Mouse (Mus musculus): ENCODE measurements around the gene Cdkl2. TPM values are rescaled to one million over a fixed set of nuclear protein-coding genes. Genes with fewer than 3 reads are reported as not detected.

Cdkl2 gene
- polyA plus RNA-seq, 1 experiment from 2014 or later = 0.35 TPM

DNA sequence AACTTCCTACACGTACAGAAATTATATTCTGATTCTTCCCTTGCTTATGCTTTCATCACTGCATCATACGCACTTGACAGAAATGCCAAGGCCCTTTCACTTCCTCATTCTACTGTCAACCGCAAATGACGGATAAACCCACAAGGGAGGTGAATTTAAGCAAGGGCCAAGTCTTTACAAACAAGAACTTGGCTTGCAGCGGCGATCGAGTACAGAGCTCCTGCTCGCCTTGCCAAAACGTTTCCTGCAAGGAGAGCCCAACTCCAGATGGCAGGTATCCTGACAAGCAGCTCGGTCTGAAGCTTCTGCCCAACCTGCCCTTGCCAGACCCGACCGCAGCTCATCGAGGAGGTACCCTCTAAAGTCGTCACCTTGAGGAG is 81.4 kb downstream of the Cdkl2 start:
- WGBS (ENCODE audit: insufficient replicate concordance) = under 1% methylated on average over 14 of the region's 14 CpGs
- H3K27me3 ChIP-seq (replicated peaks) = no peaks in the 10 kb centered on the region
- peak overlapping the region; percentile 96 for H3K27ac ChIP-seq
- peak overlapping the region; percentile 87 for H3K9ac ChIP-seq
- peak overlapping the region; percentile 80 for H3K4me3 ChIP-seq
- ATAC-seq = no peak
- H3K36me3 ChIP-seq = peaks cover 23% of the 10 kb centered on the region
- H3K4me2 ChIP-seq = peak overlapping the region; percentile 76
- H3K9me3 ChIP-seq (replicated peaks) = no peaks in the 10 kb centered on the region
- peaks cover 56% of the 10 kb centered on the region for H3K4me1 ChIP-seq

- Histone ChIP-seq H3K27ac (peak overlapping the region; percentile 96), H3K4me3 (peak overlapping the region; percentile 80), H3K9me3 (replicated peaks) (no peaks in the 10 kb centered on the region), H3K9ac (peak overlapping the region; percentile 87), H3K27me3 (replicated peaks) (no peaks in the 10 kb centered on the region), H3K4me2 (peak overlapping the region; percentile 76), H3K4me1 (peaks cover 58% of the 10 kb centered on the region), H3K36me3 (peaks cover 32% of the 10 kb centered on the region)
- no peak for ATAC-seq
- 58% methylated on average over 1 of the region's 1 CpGs for WGBS (ENCODE audit: insufficient replicate concordance)
Measured at GRCm38 (mm10) chr5:91961370-91961769, 82.3 kb downstream of the Cdkl2 start.

DNA sequence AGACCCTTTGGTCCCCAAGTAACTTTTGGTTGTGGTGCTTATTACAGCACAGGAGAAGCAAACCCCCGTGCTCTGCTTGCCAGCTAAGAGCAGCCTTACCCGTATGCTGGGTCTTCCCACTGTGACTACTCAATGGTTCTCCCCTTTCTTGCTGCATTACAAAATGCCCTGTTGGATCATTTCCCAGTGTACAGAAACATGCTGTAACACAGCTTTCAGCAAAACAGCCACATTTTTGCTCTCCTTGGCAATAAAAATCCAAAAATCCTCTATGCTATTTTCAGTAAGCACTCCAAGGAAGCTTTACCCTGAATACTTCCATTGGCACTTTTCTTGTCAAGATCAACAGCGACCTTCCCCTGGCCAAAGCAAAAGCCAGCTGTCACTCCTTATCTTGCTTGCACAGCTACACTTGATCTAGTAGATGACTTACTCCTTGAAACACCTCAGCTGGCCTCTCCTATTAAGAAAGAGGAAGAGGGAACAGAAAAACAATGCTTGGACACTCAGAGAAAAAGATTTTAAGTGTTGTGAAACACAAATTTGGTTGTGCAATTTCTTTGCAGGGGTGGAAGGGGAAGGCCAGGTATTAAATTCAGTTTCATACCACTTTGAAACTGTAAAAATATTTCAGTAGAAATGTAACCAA is 83.0 kb downstream of the Cdkl2 start:
- Histone ChIP-seq H3K27me3 (replicated peaks) (no peaks in the 10 kb centered on the region), H3K27ac (peak overlapping the region; percentile 96), H3K4me2 (peak overlapping the region; percentile 76), H3K4me3 (peak overlapping the region; percentile 80), H3K4me1 (peaks cover 58% of the 10 kb centered on the region), H3K36me3 (peaks cover 35% of the 10 kb centered on the region), H3K9ac (peak overlapping the region; percentile 87), H3K9me3 (replicated peaks) (no peaks in the 10 kb centered on the region)
- ATAC-seq = peak; percentile 69
- WGBS (ENCODE audit: insufficient replicate concordance) = 26% methylated on average over 3 of the region's 3 CpGs

DNA sequence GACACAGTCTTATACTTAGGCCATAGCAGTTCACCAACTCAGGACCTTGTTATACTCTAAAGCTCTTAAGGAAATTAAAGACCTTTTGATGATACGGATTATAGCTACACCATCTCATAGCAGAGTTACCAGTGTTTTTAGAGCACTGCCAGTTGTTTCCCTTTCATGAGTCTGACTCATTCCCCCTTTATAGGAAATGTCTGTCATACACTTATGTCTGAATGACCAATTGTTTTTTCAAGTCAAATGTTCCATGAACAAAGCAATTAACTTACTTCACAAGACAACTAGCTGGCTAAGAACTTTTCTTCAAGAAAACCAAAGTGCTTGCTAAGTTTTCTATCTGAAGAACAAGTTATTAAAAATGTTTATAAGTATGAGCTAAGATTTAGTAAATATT is 83.7 kb downstream of the Cdkl2 start:
- Histone ChIP-seq H3K9ac (peak overlapping the region; percentile 87), H3K4me2 (peak overlapping the region; percentile 76), H3K36me3 (peaks cover 35% of the 10 kb centered on the region), H3K9me3 (replicated peaks) (no peaks in the 10 kb centered on the region), H3K27me3 (replicated peaks) (no peaks in the 10 kb centered on the region), H3K4me1 (peaks cover 58% of the 10 kb centered on the region), H3K27ac (peak overlapping the region; percentile 96), H3K4me3 (peak overlapping the region; percentile 80)
- 84% methylated on average over 1 of the region's 1 CpGs for WGBS (ENCODE audit: insufficient replicate concordance)
- ATAC-seq = no peak

DNA sequence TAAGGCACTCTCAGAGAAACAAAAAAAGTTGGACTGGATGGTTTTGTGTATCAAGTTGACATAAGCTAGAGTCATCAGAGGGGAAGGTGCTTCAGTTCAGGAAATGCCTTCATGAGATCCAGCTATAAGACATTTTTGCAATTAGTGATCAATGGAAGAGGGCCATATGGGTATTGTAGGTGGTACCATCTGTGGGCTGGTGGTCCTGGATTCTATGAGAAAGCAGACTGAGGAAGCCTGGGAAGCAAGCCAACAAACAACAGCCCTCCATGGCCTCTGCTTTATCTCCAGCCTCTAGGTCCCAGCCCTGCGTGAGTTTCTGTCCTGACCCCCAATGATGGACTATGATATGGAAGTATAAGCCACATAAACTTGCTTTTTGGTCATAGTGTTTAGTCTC is 84.6 kb downstream of the Cdkl2 start:
- H3K4me3 ChIP-seq = no peak overlapping the region
- no peak for ATAC-seq
- H3K4me2 ChIP-seq = peak overlapping the region; percentile 33
- H3K9ac ChIP-seq = no peak overlapping the region
- 39% methylated on average over 1 of the region's 1 CpGs for WGBS (ENCODE audit: insufficient replicate concordance)
- H3K4me1 ChIP-seq = peaks cover 56% of the 10 kb centered on the region
- H3K9me3 ChIP-seq (replicated peaks) = no peaks in the 10 kb centered on the region
- H3K36me3 ChIP-seq = peaks cover 44% of the 10 kb centered on the region
- H3K27me3 ChIP-seq (replicated peaks) = no peaks in the 10 kb centered on the region
- H3K27ac ChIP-seq = peak overlapping the region; percentile 47

DNA sequence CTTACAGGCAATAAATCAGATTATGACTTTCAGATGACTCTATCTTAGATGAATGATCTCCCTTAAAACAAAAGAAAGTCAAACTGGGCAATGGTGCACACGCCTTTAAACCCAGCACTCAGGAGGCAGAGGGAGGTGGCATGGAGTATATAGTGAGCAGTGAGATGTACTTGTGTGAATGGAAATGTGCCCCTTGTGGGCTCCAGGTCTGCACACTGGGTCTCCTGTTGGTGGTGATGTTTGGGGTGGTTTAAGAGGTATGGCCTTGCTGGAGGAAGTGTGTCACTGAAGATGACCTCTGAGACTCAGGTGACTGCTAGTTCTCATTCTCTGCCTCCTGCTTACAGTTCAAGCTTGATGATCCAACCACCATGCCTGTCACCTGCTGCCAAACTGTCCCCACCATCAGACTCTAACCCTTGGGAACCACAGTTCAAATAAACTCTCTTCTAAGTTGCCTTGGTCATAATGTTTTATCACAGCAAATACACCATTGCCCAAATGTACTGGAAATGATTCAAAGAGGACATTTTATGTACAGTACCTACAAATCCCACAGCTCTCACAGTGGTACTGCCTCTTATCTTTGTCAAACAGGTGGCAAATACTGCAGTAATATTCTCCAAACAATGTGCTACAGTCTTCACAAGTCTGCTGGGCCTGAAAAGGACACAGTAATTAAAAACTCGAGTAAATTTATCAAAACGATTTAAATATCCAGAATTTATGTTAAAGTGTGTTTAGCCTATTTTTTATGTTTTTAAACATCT is 86.5 kb downstream of the Cdkl2 start:
- 70% methylated on average over 3 of the region's 3 CpGs for WGBS (ENCODE audit: insufficient replicate concordance)
- H3K27me3 ChIP-seq (replicated peaks) = no peaks in the 10 kb centered on the region
- no peak overlapping the region for H3K9ac ChIP-seq
- H3K36me3 ChIP-seq = peaks cover 61% of the 10 kb centered on the region
- peaks cover 48% of the 10 kb centered on the region for H3K4me1 ChIP-seq
- H3K27ac ChIP-seq = no peak overlapping the region
- H3K4me3 ChIP-seq = no peak overlapping the region
- H3K9me3 ChIP-seq (replicated peaks) = no peaks in the 10 kb centered on the region
- H3K4me2 ChIP-seq = no peak overlapping the region
- no peak for ATAC-seq

Other genes with a start within 250 kb of the Cdkl2 start
- gene Rchy1, start 80.8 kb downstream of the Cdkl2 start, polyA plus RNA-seq (2016; fragmentation: Nextera tagmentation; extraction: Ambion mirVana) = 44.0 and 45.8 TPM in 2 replicates
- not detected in 2 replicates for gene Odaph, start 56.4 kb downstream of the Cdkl2 start, polyA plus RNA-seq (2016; fragmentation: Nextera tagmentation; extraction: Ambion mirVana)
- gene G3bp2, start 39.8 kb upstream of the Cdkl2 start, polyA plus RNA-seq (2016; fragmentation: Nextera tagmentation; extraction: Ambion mirVana) = 84.0 and 87.0 TPM in 2 replicates
- 35.6 and 37.1 TPM in 2 replicates for gene Uso1, start 94.1 kb upstream of the Cdkl2 start, polyA plus RNA-seq (2016; fragmentation: Nextera tagmentation; extraction: Ambion mirVana)
- gene U90926, start 171.5 kb upstream of the Cdkl2 start, polyA plus RNA-seq (2016; fragmentation: Nextera tagmentation; extraction: Ambion mirVana) = not detected in 2 replicates
- not detected in 2 replicates for gene Ppef2, start 212.4 kb upstream of the Cdkl2 start, polyA plus RNA-seq (2016; fragmentation: Nextera tagmentation; extraction: Ambion mirVana)
- gene Naaa, start 234.3 kb upstream of the Cdkl2 start, polyA plus RNA-seq (2016; fragmentation: Nextera tagmentation; extraction: Ambion mirVana) = 3.0 TPM in 2 replicates

All from liver, embryonic 12.5 days (tissue).